Mouse (Mus musculus) small intestine, adult 2 months (tissue): Measurements from ENCODE around the gene 1700016H13Rik. TPM values are rescaled to one million over a fixed set of nuclear protein-coding genes. Genes with fewer than 3 reads are reported as not detected.

Experiments used
- H3K27ac ChIP-seq: fragments of 200-500 bp; 2 replicates; pipeline ENCODE4 v1.5.1; 2012; ENCODE audit warnings: low read depth, low read length, control low read depth, inconsistent platforms; ENCODE audit not compliant: insufficient read depth
- H3K27me3 ChIP-seq: fragments of 200-500 bp; 2 replicates; pipeline ENCODE4 v1.6.1; 2012; ENCODE audit warnings: mild to moderate bottlenecking, moderate library complexity, low read length, inconsistent platforms; ENCODE audit not compliant: control insufficient read depth, insufficient read depth
- H3K36me3 ChIP-seq: fragments of 200-500 bp; 2 replicates; pipeline ENCODE4 v1.6.1; 2012; ENCODE audit warnings: mild to moderate bottlenecking, low read length, control low read depth, inconsistent platforms; ENCODE audit not compliant: control insufficient read depth, insufficient read depth
- H3K4me1 ChIP-seq: fragments of 200-500 bp; 2 replicates; pipeline ENCODE4 v1.6.1; 2012; ENCODE audit warnings: low read length, inconsistent platforms, mixed read lengths; ENCODE audit not compliant: control insufficient read depth, insufficient read depth, insufficient read length
- H3K4me3 ChIP-seq: fragments of 200-500 bp; 2 replicates; pipeline ENCODE4 v1.5.1; 2012; ENCODE audit warnings: low read depth, mild to moderate bottlenecking, control low read depth, inconsistent platforms, low read length, moderate library complexity
- CTCF ChIP-seq: fragments of 200-500 bp; IDR thresholded peaks from 2 replicates; pipeline ENCODE4 v1.5.1; 2012; ENCODE audit warnings: low read depth, mild to moderate bottlenecking, control low read depth, inconsistent platforms, low read length, moderate library complexity, mixed read lengths; ENCODE audit not compliant: insufficient replicate concordance, insufficient read length; ENCODE audit errors: extremely low read depth
- POLR2A ChIP-seq: fragments of 200-500 bp; IDR thresholded peaks from 2 replicates; pipeline ENCODE4 v1.6.1; 2012; ENCODE audit warnings: low read depth, mild to moderate bottlenecking, control low read depth, inconsistent platforms, low read length, moderate library complexity
- WGBS: fragments of 180-500 bp; shearing (Covaris S2); methylation state at CpG from one replicate; pipeline ENCODE4 v1.1.7; 2018; 5-methylcytosine and 5-hydroxymethylcytosine counted together
- polyA plus RNA-seq: library from polyadenylated mRNA; depleted of rRNA; stranded (reverse); fragments of >200 nt; gene quantifications from 2 replicates; pipeline ENCODE4 v1.2.3, GENCODE M21; 2012

1700016H13Rik gene
- polyA plus RNA-seq, 1 experiment, result not detected

DNA sequence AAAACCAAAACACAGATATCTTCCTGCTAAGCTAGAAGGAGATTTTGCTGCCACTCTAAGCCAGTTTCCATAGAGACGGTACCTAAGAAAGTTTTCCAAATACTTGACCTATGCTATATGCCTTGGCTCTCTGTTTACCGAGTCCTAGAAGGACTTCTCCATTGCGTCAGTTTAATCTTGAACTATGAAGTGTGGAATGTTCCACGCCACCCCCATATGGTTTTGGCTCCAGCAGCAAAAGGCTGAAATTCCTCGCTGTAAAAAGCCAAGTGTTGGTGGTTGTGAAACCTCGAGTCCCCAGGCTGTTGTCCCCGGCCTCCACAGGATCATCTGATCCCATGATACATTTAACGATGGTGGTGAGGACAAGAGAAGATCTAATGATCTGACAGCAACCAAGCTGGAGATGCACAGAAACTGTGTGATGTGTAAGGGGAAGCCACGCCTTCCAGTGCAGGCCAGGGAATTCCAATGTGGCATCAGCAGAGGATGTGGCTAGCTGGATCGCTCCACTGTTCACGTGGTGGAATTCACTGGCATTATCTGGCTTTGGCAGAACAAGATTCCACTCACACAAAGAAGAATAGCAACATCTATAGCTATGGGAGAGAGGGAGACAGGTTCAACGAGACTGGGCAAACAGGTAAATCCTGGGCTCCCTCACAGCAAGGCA is 35.4 kb downstream of the 1700016H13Rik start:
- Histone ChIP-seq H3K4me3 (no peak overlapping the region), H3K36me3 (no peaks in the 10 kb centered on the region), H3K4me1 (no peaks in the 10 kb centered on the region; the same call in 1 of the 2 replicates), H3K27ac (peak overlapping the region; percentile 74), H3K27me3 (no peaks in the 10 kb centered on the region)
- no peak for TF ChIP-seq CTCF
- TF ChIP-seq POLR2A, result no peak
- WGBS, result 60% methylated on average over 12 of the region's 12 CpGs

DNA sequence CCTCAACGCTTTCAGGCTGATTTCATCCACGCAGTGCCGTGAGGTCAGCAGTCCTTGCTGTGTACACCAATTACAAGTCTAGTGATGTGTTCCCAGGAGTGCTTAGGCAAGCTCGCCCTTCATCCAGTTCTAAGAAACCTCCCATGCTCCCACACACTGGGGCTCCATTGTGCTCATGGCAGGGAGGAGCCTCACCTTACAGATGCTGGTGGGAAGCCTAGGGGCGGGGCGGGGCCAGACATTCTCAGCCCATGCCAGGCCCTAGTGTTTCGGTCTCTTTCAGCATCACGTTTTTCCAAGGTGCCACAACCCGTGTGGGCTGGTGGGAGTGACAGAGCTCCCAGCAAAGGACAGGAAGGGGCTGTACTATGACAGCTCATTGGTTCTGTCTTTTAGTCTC is 38.6 kb downstream of the 1700016H13Rik start:
- Histone ChIP-seq H3K4me1 (no peaks in the 10 kb centered on the region; the same call in 1 of the 2 replicates), H3K4me3 (no peak overlapping the region), H3K36me3 (no peaks in the 10 kb centered on the region), H3K27ac (no peak overlapping the region), H3K27me3 (no peaks in the 10 kb centered on the region)
- TF ChIP-seq POLR2A, result no peak
- WGBS, result 76% methylated on average over 9 of the region's 9 CpGs

DNA sequence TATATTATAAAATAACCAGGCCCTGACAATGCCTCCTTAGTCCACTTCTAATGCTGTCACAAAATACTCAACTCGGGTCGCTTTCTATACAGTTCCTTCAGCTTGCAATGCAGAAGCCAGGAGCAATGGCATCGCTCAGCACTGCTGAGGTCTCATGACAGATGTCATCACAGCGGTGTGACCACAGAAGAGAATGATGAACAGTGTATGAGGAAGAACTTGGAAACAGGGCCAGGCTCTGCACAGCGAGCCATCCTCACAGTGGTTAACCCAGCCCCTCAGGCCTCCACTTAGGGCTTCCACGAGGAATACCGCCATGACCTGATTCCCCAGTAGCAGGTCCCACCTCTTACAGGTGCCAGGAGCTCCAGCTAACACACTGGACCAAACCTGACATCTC is 41.5 kb downstream of the 1700016H13Rik start:
- no peak for TF ChIP-seq POLR2A
- no peak for TF ChIP-seq CTCF
- H3K4me1 ChIP-seq, result no peaks in the 10 kb centered on the region
- no peak overlapping the region for H3K27ac ChIP-seq
- WGBS, result 86% methylated on average over 7 of the region's 7 CpGs
- H3K36me3 ChIP-seq, result no peaks in the 10 kb centered on the region
- H3K27me3 ChIP-seq, result no peaks in the 10 kb centered on the region
- H3K4me3 ChIP-seq, result no peak overlapping the region

DNA sequence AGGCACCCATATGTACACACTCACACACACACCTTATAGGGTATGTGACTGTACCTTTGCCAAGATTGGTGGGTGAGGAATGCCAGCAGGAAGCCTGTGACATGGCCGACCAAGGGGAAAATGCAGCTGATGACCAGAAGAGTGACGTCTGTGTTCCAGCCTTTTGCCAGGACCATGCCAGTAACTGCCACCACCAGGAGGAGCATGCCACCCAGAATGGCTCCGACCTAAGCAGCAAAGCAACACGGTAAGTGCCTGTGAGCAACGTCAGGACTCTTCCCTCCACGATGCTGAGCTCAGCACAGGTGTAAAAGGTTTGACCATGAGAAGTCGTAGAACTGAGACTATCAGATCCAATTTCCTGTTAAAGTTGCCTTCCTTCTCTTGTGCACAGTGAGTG is 43.5 kb downstream of the 1700016H13Rik start:
- 75% methylated on average over 7 of the region's 7 CpGs for WGBS
- TF ChIP-seq POLR2A (no peak), CTCF (no peak)
- no peaks in the 10 kb centered on the region for H3K27me3 ChIP-seq
- H3K36me3 ChIP-seq, result no peaks in the 10 kb centered on the region
- no peak overlapping the region for H3K27ac ChIP-seq
- no peaks in the 10 kb centered on the region for H3K4me1 ChIP-seq
- no peak overlapping the region for H3K4me3 ChIP-seq

DNA sequence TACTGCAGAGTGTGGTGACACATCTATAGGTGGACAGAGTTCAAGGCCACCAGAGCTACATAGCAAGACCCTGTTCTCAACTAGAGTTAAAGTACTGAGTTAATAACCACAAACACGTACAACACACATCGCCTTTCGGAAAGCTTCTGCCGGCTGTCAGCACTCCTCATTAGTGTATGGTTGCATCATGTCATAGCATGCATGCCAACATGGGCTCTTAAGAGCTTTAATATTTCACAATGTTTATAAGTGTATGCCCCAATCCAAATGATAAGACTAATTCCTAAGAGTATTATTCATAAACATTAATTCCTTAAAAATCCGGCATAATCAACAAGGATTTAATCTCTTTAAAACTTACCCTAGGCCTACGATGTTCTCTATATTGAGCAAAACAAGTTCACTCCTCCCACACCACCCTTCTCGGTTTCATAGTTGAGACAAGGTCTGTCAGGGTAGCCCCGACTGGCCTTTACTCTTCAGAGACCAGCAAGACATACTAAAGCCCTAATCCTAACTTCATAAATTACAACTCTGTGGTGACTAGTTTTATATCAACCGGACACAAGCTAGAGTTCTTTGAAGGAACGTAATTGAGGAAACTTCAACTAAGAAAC is 44.8 kb downstream of the 1700016H13Rik start:
- Histone ChIP-seq H3K36me3 (no peaks in the 10 kb centered on the region), H3K27me3 (no peaks in the 10 kb centered on the region), H3K4me1 (no peaks in the 10 kb centered on the region), H3K4me3 (no peak overlapping the region), H3K27ac (no peak overlapping the region)
- 85% methylated on average over 10 of the region's 10 CpGs for WGBS
- TF ChIP-seq CTCF, result no peak
- TF ChIP-seq POLR2A, result no peak

DNA sequence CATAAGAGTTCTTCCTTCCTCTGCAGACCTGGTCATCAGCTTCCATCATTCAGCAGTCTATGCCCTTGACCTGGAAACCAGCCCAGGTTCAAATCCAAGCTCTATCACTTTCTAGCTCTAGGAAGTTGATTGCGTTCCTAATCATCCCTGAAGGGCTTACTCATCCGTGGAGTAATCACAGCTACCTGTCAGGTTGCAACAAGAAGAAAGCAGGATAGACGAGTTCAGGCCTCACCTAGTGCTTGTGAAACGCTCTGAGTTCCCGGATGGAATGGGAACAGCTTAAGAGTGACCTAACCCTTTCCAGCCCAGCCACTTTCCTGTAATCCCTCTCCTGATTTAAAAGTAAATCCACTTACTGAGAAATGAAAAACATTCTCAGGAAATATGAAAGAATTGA is 45.7 kb downstream of the 1700016H13Rik start:
- 52% methylated on average over 5 of the region's 5 CpGs for WGBS

GRCm38 (mm10) chr5:103605707-103606106 is 50.1 kb downstream of the 1700016H13Rik start:
- no peak overlapping the region for H3K27ac ChIP-seq
- TF ChIP-seq POLR2A (no peak), CTCF (no peak)
- H3K4me1 ChIP-seq, result no peaks in the 10 kb centered on the region
- H3K27me3 ChIP-seq, result no peaks in the 10 kb centered on the region
- H3K36me3 ChIP-seq, result no peaks in the 10 kb centered on the region
- 78% methylated on average over 7 of the region's 7 CpGs for WGBS
- no peak overlapping the region for H3K4me3 ChIP-seq

More for the DNA sequence above, 45.7 kb downstream of the 1700016H13Rik start:
- Histone ChIP-seq H3K27ac (no peak overlapping the region), H3K4me1 (no peaks in the 10 kb centered on the region), H3K27me3 (no peaks in the 10 kb centered on the region), H3K4me3 (no peak overlapping the region), H3K36me3 (no peaks in the 10 kb centered on the region)
- TF ChIP-seq CTCF (no peak), POLR2A (no peak)
